Mouse (Mus musculus) liver, postnatal 0 days (tissue): ENCODE data around the gene Nmnat2.

Experiments
- CTCF ChIP-seq: sonication (generic); IDR thresholded peaks from 2 replicates; pipeline ENCODE4 v1.5.1; 2016; ENCODE audit warnings: antibody characterized with exemption, low read depth
- EP300 ChIP-seq: IDR thresholded peaks from 2 replicates; pipeline ENCODE4 v1.6.1; 2016; ENCODE audit warnings: antibody characterized with exemption, low read depth, mild to moderate bottlenecking

- TF ChIP-seq CTCF (no peak), EP300 (no peak)
Observed at GRCm38 (mm10) chr1:153157021-153157623, 202.3 kb downstream of the Nmnat2 start.
